Mouse (Mus musculus): ENCODE data around the gene Orc5. TPM values are rescaled to one million over a fixed set of nuclear protein-coding genes. Genes with fewer than 3 reads are reported as not detected.

Gene Orc5
- polyA plus RNA-seq, 1 experiment: 2.1 TPM

GRCm38 (mm10) chr5:22556713-22557112, 6.5 kb upstream of the Orc5 start:
- no peak overlapping the region for H3K4me3 ChIP-seq (ENCODE audit: extremely low read depth, insufficient read depth, insufficient read length)
- no peaks in the 10 kb centered on the region for H3K4me1 ChIP-seq (ENCODE audit: control insufficient read depth, insufficient read depth, insufficient read length)
- TF ChIP-seq CTCF (IDR thresholded peaks at IDR 0.05; ENCODE audit: extremely low read depth, insufficient read depth, insufficient read length, insufficient replicate concordance) (no peak), POLR2A (IDR thresholded peaks at IDR 0.05; ENCODE audit: low read depth, low read length) (no peak)
- 92% methylated on average over 4 of the region's 4 CpGs for WGBS
- H3K27me3 ChIP-seq (ENCODE audit: control insufficient read depth, insufficient read depth, low read length): no peaks in the 10 kb centered on the region
- H3K36me3 ChIP-seq (ENCODE audit: control insufficient read depth, insufficient read depth, low read length): no peaks in the 10 kb centered on the region
- DNase-seq (ENCODE audit: low read depth in 1 of 2, low spot score in 2 of 2): no peak
- H3K27ac ChIP-seq (ENCODE audit: insufficient read depth, low read length): no peak overlapping the region

GRCm38 (mm10) chr5:22552233-22552765, 2.1 kb upstream of the Orc5 start:
- no peak overlapping the region for H3K27ac ChIP-seq (ENCODE audit: insufficient read depth, low read length)
- 97% methylated on average over 14 of the region's 14 CpGs for WGBS
- H3K36me3 ChIP-seq (ENCODE audit: control insufficient read depth, insufficient read depth, low read length): peaks cover 1% of the 10 kb centered on the region; the same call in 1 of the 2 replicates
- DNase-seq (ENCODE audit: low read depth in 1 of 2, low spot score in 2 of 2): no peak
- no peak overlapping the region for H3K4me3 ChIP-seq (ENCODE audit: extremely low read depth, insufficient read depth, insufficient read length)
- TF ChIP-seq POLR2A (IDR thresholded peaks at IDR 0.05; ENCODE audit: low read depth, low read length) (no peak), CTCF (IDR thresholded peaks at IDR 0.05; ENCODE audit: extremely low read depth, insufficient read depth, insufficient read length, insufficient replicate concordance) (no peak)
- H3K27me3 ChIP-seq (ENCODE audit: control insufficient read depth, insufficient read depth, low read length): no peaks in the 10 kb centered on the region
- no peaks in the 10 kb centered on the region for H3K4me1 ChIP-seq (ENCODE audit: control insufficient read depth, insufficient read depth, insufficient read length)

GRCm38 (mm10) chr5:22549366-22550032, 730 bp downstream of the Orc5 start:
- no peak for DNase-seq (ENCODE audit: low read depth in 1 of 2, low spot score in 2 of 2)
- TF ChIP-seq CTCF (IDR thresholded peaks at IDR 0.05; ENCODE audit: extremely low read depth, insufficient read depth, insufficient read length, insufficient replicate concordance): no peak
- TF ChIP-seq POLR2A (IDR thresholded peaks at IDR 0.05; ENCODE audit: low read depth, low read length): no peak
- H3K4me3 ChIP-seq (ENCODE audit: extremely low read depth, insufficient read depth, insufficient read length): peak overlapping the region; percentile 93
- H3K27me3 ChIP-seq (ENCODE audit: control insufficient read depth, insufficient read depth, low read length): no peaks in the 10 kb centered on the region
- peak overlapping the region; percentile 82 for H3K27ac ChIP-seq (ENCODE audit: insufficient read depth, low read length)
- no peaks in the 10 kb centered on the region for H3K4me1 ChIP-seq (ENCODE audit: control insufficient read depth, insufficient read depth, insufficient read length)
- peaks cover 11% of the 10 kb centered on the region for H3K36me3 ChIP-seq (ENCODE audit: control insufficient read depth, insufficient read depth, low read length)
- WGBS: 7% methylated on average over 11 of the region's 11 CpGs

- H3K27ac ChIP-seq (ENCODE audit: insufficient read depth, low read length): no peak overlapping the region
- no peak for DNase-seq (ENCODE audit: low read depth in 1 of 2, low spot score in 2 of 2)
- no peak overlapping the region for H3K4me3 ChIP-seq (ENCODE audit: extremely low read depth, insufficient read depth, insufficient read length)
- no peaks in the 10 kb centered on the region for H3K4me1 ChIP-seq (ENCODE audit: control insufficient read depth, insufficient read depth, insufficient read length)
- no peaks in the 10 kb centered on the region for H3K27me3 ChIP-seq (ENCODE audit: control insufficient read depth, insufficient read depth, low read length)
- H3K36me3 ChIP-seq (ENCODE audit: control insufficient read depth, insufficient read depth, low read length): peaks cover 11% of the 10 kb centered on the region
- WGBS: 65% methylated on average over 6 of the region's 6 CpGs
- TF ChIP-seq CTCF (IDR thresholded peaks at IDR 0.05; ENCODE audit: extremely low read depth, insufficient read depth, insufficient read length, insufficient replicate concordance): no peak
- TF ChIP-seq POLR2A (IDR thresholded peaks at IDR 0.05; ENCODE audit: low read depth, low read length): no peak
Observed at GRCm38 (mm10) chr5:22548556-22549161, 1.6 kb downstream of the Orc5 start.

GRCm38 (mm10) chr5:22546536-22546935, 3.7 kb downstream of the Orc5 start:
- TF ChIP-seq CTCF (IDR thresholded peaks at IDR 0.05; ENCODE audit: extremely low read depth, insufficient read depth, insufficient read length, insufficient replicate concordance) (no peak), POLR2A (IDR thresholded peaks at IDR 0.05; ENCODE audit: low read depth, low read length) (no peak)
- 88% methylated on average over 5 of the region's 5 CpGs for WGBS
- Histone ChIP-seq H3K4me3 (ENCODE audit: extremely low read depth, insufficient read depth, insufficient read length) (no peak overlapping the region), H3K36me3 (ENCODE audit: control insufficient read depth, insufficient read depth, low read length) (peaks cover 12% of the 10 kb centered on the region), H3K27me3 (ENCODE audit: control insufficient read depth, insufficient read depth, low read length) (no peaks in the 10 kb centered on the region), H3K4me1 (ENCODE audit: control insufficient read depth, insufficient read depth, insufficient read length) (no peaks in the 10 kb centered on the region), H3K27ac (ENCODE audit: insufficient read depth, low read length) (no peak overlapping the region; the same call in 1 of the 2 replicates)
- no peak for DNase-seq (ENCODE audit: low read depth in 1 of 2, low spot score in 2 of 2)

GRCm38 (mm10) chr5:22545305-22545704, 4.9 kb downstream of the Orc5 start:
- no peak overlapping the region for H3K27ac ChIP-seq (ENCODE audit: insufficient read depth, low read length)
- H3K36me3 ChIP-seq (ENCODE audit: control insufficient read depth, insufficient read depth, low read length): peaks cover 19% of the 10 kb centered on the region

GRCm38 (mm10) chr5:22542676-22543075, 7.6 kb downstream of the Orc5 start:
- 96% methylated on average over 2 of the region's 2 CpGs for WGBS
- no peak for DNase-seq (ENCODE audit: low read depth in 1 of 2, low spot score in 2 of 2)
- peaks cover 21% of the 10 kb centered on the region for H3K36me3 ChIP-seq (ENCODE audit: control insufficient read depth, insufficient read depth, low read length)
- H3K4me3 ChIP-seq (ENCODE audit: extremely low read depth, insufficient read depth, insufficient read length): no peak overlapping the region
- no peaks in the 10 kb centered on the region for H3K27me3 ChIP-seq (ENCODE audit: control insufficient read depth, insufficient read depth, low read length)
- no peaks in the 10 kb centered on the region for H3K4me1 ChIP-seq (ENCODE audit: control insufficient read depth, insufficient read depth, insufficient read length)
- H3K27ac ChIP-seq (ENCODE audit: insufficient read depth, low read length): no peak overlapping the region
- TF ChIP-seq CTCF (IDR thresholded peaks at IDR 0.05; ENCODE audit: extremely low read depth, insufficient read depth, insufficient read length, insufficient replicate concordance) (no peak), POLR2A (IDR thresholded peaks at IDR 0.05; ENCODE audit: low read depth, low read length) (no peak)

More at GRCm38 (mm10) chr5:22545305-22545704, 4.9 kb downstream of the Orc5 start:
- no peak for DNase-seq (ENCODE audit: low read depth in 1 of 2, low spot score in 2 of 2)
- no peaks in the 10 kb centered on the region for H3K4me1 ChIP-seq (ENCODE audit: control insufficient read depth, insufficient read depth, insufficient read length)
- H3K4me3 ChIP-seq (ENCODE audit: extremely low read depth, insufficient read depth, insufficient read length): no peak overlapping the region
- H3K27me3 ChIP-seq (ENCODE audit: control insufficient read depth, insufficient read depth, low read length): no peaks in the 10 kb centered on the region
- no peak for TF ChIP-seq POLR2A (IDR thresholded peaks at IDR 0.05; ENCODE audit: low read depth, low read length)
- TF ChIP-seq CTCF (IDR thresholded peaks at IDR 0.05; ENCODE audit: extremely low read depth, insufficient read depth, insufficient read length, insufficient replicate concordance): no peak

Measured in spleen, adult 2 months (tissue).